Mouse (Mus musculus) CH12.LX (cell line): Measurements from ENCODE around the gene Tk2. TPM values are rescaled to one million over a fixed set of nuclear protein-coding genes. Genes with fewer than 3 reads are reported as not detected.

Experiments used
- DNase-seq: peaks from one replicate; pipeline ENCODE4 v3.0.0-alpha.2; 2013; ENCODE audit errors: extremely low read depth
- H3K27ac ChIP-seq: 2 replicates; pipeline ENCODE4 v1.5.1; 2012; ENCODE audit warnings: low read depth, mild to moderate bottlenecking, control low read depth, moderate library complexity; ENCODE audit not compliant: insufficient read depth
- H3K27me3 ChIP-seq: replicated peaks from 2 replicates; pipeline ENCODE3; 2012; ENCODE audit warnings: inconsistent platforms
- H3K36me3 ChIP-seq, 2 experiments: replicated peaks in 1 of 2; 2 replicates each; pipeline versions ENCODE3 to v1.6.1; 2012; ENCODE audit warnings: inconsistent platforms in 1 of 2, low read length in 1 of 2, mild to moderate bottlenecking in 1 of 2, mixed read lengths in 1 of 2, moderate library complexity in 1 of 2; ENCODE audit not compliant: control insufficient read depth in 1 of 2, insufficient read depth in 1 of 2
- H3K4me1 ChIP-seq, 2 experiments: 2 replicates each; pipeline ENCODE4 v1.6.1; 2012; ENCODE audit warnings: inconsistent platforms in 1 of 2, moderate library complexity in 1 of 2; ENCODE audit not compliant: insufficient read depth in 2 of 2, control insufficient read depth in 1 of 2
- H3K4me2 ChIP-seq: 2 replicates; pipeline ENCODE4 v1.6.1; 2012; ENCODE audit warnings: low read depth, mild to moderate bottlenecking, control low read depth; ENCODE audit not compliant: poor library complexity, insufficient read depth, severe bottlenecking
- H3K4me3 ChIP-seq, 3 experiments: fragments of 150-350 bp in 1 of 3; sonication (generic) in 1 of 3; replicated peaks in 1 of 3; 2 replicates each; pipeline versions ENCODE3 to v1.5.1; 2011 to 2012; ENCODE audit warnings: low read depth in 2 of 3, low read length in 2 of 3, mild to moderate bottlenecking in 2 of 3, moderate library complexity in 2 of 3, control low read depth in 1 of 3, improper control_type of control experiment in 1 of 3, inconsistent platforms in 1 of 3, mixed read lengths in 1 of 3; ENCODE audit not compliant: poor library complexity in 1 of 3
- H3K79me2 ChIP-seq: replicated peaks from 2 replicates; pipeline ENCODE4 v1.6.1; 2012; ENCODE audit warnings: mild to moderate bottlenecking, moderate library complexity; ENCODE audit not compliant: control insufficient read depth, poor library complexity, insufficient read depth, severe bottlenecking; ENCODE audit errors: extremely low read depth
- H3K9ac ChIP-seq: 2 replicates; pipeline ENCODE4 v1.6.1; 2012; ENCODE audit warnings: low read depth, mild to moderate bottlenecking, control low read depth, moderate library complexity; ENCODE audit not compliant: insufficient read depth
- H3K9me3 ChIP-seq: replicated peaks from 2 replicates; pipeline ENCODE3; 2012; ENCODE audit warnings: low read length, inconsistent platforms, mixed read lengths
- BHLHE40 ChIP-seq: IDR thresholded peaks from 2 replicates; pipeline ENCODE4 v1.6.1; 2011; ENCODE audit warnings: mild to moderate bottlenecking, low read depth, low read length, improper control_type of control experiment
- CTCF ChIP-seq, 2 experiments: IDR thresholded peaks in 1 of 2; conservative IDR thresholded peaks in 1 of 2; 2 replicates each; pipeline ENCODE4 v1.5.1; 2011 to 2012; ENCODE audit warnings: low read depth in 2 of 2, low read length in 2 of 2, improper control_type of control experiment in 1 of 2, inconsistent platforms in 1 of 2, mild to moderate bottlenecking in 1 of 2, moderate library complexity in 1 of 2
- E2F4 ChIP-seq: IDR thresholded peaks from 2 replicates; pipeline ENCODE4 v1.6.1; 2011; ENCODE audit warnings: low read depth, low read length, improper control_type of control experiment; ENCODE audit not compliant: insufficient replicate concordance
- GABPA ChIP-seq: IDR thresholded peaks from 2 replicates; pipeline ENCODE4 v1.6.1; 2012; ENCODE audit warnings: low read depth, low read length, improper control_type of control experiment, inconsistent platforms; ENCODE audit not compliant: insufficient replicate concordance
- HCFC1 ChIP-seq: IDR thresholded peaks from 2 replicates; pipeline ENCODE4 v1.6.1; 2012; ENCODE audit warnings: low read depth, mild to moderate bottlenecking, inconsistent platforms, low read length, improper control_type of control experiment
- IRF4 ChIP-seq: IDR thresholded peaks from 2 replicates; pipeline ENCODE4 v1.6.1; 2014; ENCODE audit warnings: low read depth, mild to moderate bottlenecking, inconsistent platforms, low read length, improper control_type of control experiment
- MAFK ChIP-seq: IDR thresholded peaks from 2 replicates; pipeline ENCODE4 v1.6.1; 2011; ENCODE audit warnings: low read length, improper control_type of control experiment; ENCODE audit not compliant: insufficient replicate concordance
- MEF2A ChIP-seq: IDR thresholded peaks from 2 replicates; pipeline ENCODE4 v1.6.1; 2014; ENCODE audit warnings: low read depth, mild to moderate bottlenecking, inconsistent platforms, low read length, improper control_type of control experiment, borderline replicate concordance
- MXI1 ChIP-seq: IDR thresholded peaks from 2 replicates; pipeline ENCODE4 v1.6.1; 2011; ENCODE audit warnings: mild to moderate bottlenecking, low read depth, low read length, improper control_type of control experiment
- NELFE ChIP-seq: IDR thresholded peaks from 2 replicates; pipeline ENCODE4 v1.6.1; 2011; ENCODE audit warnings: low read depth, low read length, improper control_type of control experiment
- NRF1 ChIP-seq: IDR thresholded peaks from 2 replicates; pipeline ENCODE4 v1.6.1; 2014; ENCODE audit warnings: low read depth, mild to moderate bottlenecking, inconsistent platforms, low read length, improper control_type of control experiment, moderate library complexity
- RAD21 ChIP-seq: IDR thresholded peaks from 2 replicates; pipeline ENCODE4 v1.6.1; 2011; ENCODE audit warnings: low read depth, mild to moderate bottlenecking, low read length, improper control_type of control experiment, moderate library complexity
- RCOR1 ChIP-seq: conservative IDR thresholded peaks from 2 replicates; pipeline ENCODE4 v1.6.1; 2012; ENCODE audit warnings: low read depth, mild to moderate bottlenecking, inconsistent platforms, low read length, improper control_type of control experiment
- SIN3A ChIP-seq: IDR thresholded peaks from 2 replicates; pipeline ENCODE4 v1.6.1; 2012; ENCODE audit warnings: low read length, improper control_type of control experiment, inconsistent platforms
- SMC3 ChIP-seq: IDR thresholded peaks from 2 replicates; pipeline ENCODE4 v1.6.1; 2011; ENCODE audit warnings: low read depth, low read length, improper control_type of control experiment
- TBP ChIP-seq: conservative IDR thresholded peaks from 2 replicates; pipeline ENCODE4 v1.6.1; 2011; ENCODE audit warnings: low read depth, low read length, improper control_type of control experiment
- USF1 ChIP-seq: IDR thresholded peaks from 2 replicates; pipeline ENCODE4 v1.6.1; 2014; ENCODE audit warnings: low read depth, mild to moderate bottlenecking, inconsistent platforms, low read length, improper control_type of control experiment
- ZC3H11A ChIP-seq: IDR thresholded peaks from 2 replicates; pipeline ENCODE4 v1.6.1; 2012; ENCODE audit warnings: low read depth, mild to moderate bottlenecking, inconsistent platforms, low read length, improper control_type of control experiment
- ZMIZ1 ChIP-seq: IDR thresholded peaks from 2 replicates; pipeline ENCODE4 v1.6.1; 2012; ENCODE audit warnings: low read depth, mild to moderate bottlenecking, inconsistent platforms, low read length, improper control_type of control experiment
- dilution Hi-C: fragments of 300-500 bp; cut with MboI; formaldehyde crosslinking; loops from 2 replicates; pipeline ENCODE4 v1.14.3; 2020; ENCODE audit warnings: low sequenced_read_pairs; ENCODE audit not compliant: extremely low pct_unique_long_range_greater_than_20kb, extremely low pct_ligation_motif_present
- in situ Hi-C: fragments of 300-500 bp; cut with MboI; formaldehyde crosslinking; loops from 3 replicates; pipeline ENCODE4 v1.14.3; 2019; ENCODE audit warnings: low sequenced_read_pairs, low pct_ligation_motif_present, low pct_unique_long_range_greater_than_20kb, mixed read lengths
- polyA plus RNA-seq: library from polyadenylated mRNA; unstranded; fragments of >175 nt; gene quantifications from 2 replicates; pipeline ENCODE4 v1.2.1, GENCODE M21; 2012; ENCODE audit warnings: low read depth; ENCODE audit not compliant: insufficient read length
- total RNA-seq, 2 experiments: library from RNA; depleted of rRNA; stranded (reverse); fragments of 300-350 nt in 1 of 2; fragments of >200 nt in 1 of 2; gene quantifications; 2 replicates each; pipeline ENCODE4 v1.2.3; 2012 to 2014

Tk2 gene
- total and polyA plus RNA-seq, 3 experiments = 7.3 to 13.5 (median 8.9) TPM

- peak; percentile 72 for TF ChIP-seq SIN3A
Measured at GRCm38 (mm10) chr8:104247054-104247907, 1.1 kb downstream of the Tk2 start (continued).

- Histone ChIP-seq H3K4me2 (peak overlapping the region; percentile 92), H3K27ac (peak overlapping the region; percentile 97), H3K4me3 (peak overlapping the region; percentile 32 to 87 (median 65)), H3K27me3 (no peaks in the 10 kb centered on the region), H3K79me2 (0 out of 2 replicates have a peak, but pooled peaks cover 2% of the 10 kb centered on the region), H3K36me3 (peaks cover 9 to 30% of the 10 kb centered on the region in 2 experiments), H3K4me1 (peaks cover 4 to 35% of the 10 kb centered on the region in 2 experiments), H3K9ac (peak overlapping the region; percentile 67), H3K9me3 (no peaks in the 10 kb centered on the region)
- dilution Hi-C loops = no loop called here
- TF ChIP-seq TBP = 0 out of 2 replicates have a peak, but pooled peaks have one; percentile 34
- no peak for TF ChIP-seq ZMIZ1
- peak; percentile 50 for TF ChIP-seq BHLHE40
- peak; percentile 66 for DNase-seq
- in situ Hi-C loops = loop anchor here (10.0 kb wide), 1 partner anchor 88 kb away; the partner anchor contains the start of gene Cmtm3
Measured at GRCm38 (mm10) chr8:104246621-104247020, 1.7 kb downstream of the Tk2 start.

GRCm38 (mm10) chr8:104242038-104242644 is 6.2 kb downstream of the Tk2 start:
- H3K4me3 ChIP-seq = no peak overlapping the region
- H3K27ac ChIP-seq = no peak overlapping the region
- no peak overlapping the region for H3K4me2 ChIP-seq
- dilution Hi-C loops (no loop called here), in situ Hi-C loops (loop anchor here (10.0 kb wide), 1 partner anchor 93 kb away; the partner anchor contains the start of gene Cmtm3)
- DNase-seq = no peak
- TF ChIP-seq MEF2A (no peak), RCOR1 (no peak), NELFE (no peak), BHLHE40 (no peak), IRF4 (no peak), RAD21 (no peak), MXI1 (no peak), USF1 (no peak), CTCF (conservative IDR thresholded peaks at IDR 0.05 in 1 of 2, IDR thresholded peaks at IDR 0.05 in 1 of 2; ENCODE audit: low read depth in 2 of 2, low read length in 2 of 2) (no peak), HCFC1 (no peak), ZC3H11A (no peak), SMC3 (no peak), NRF1 (no peak), MAFK (no peak), E2F4 (no peak), GABPA (no peak)
- no peak overlapping the region for H3K9ac ChIP-seq
- H3K36me3 ChIP-seq = peaks cover 44 to 74% of the 10 kb centered on the region in 2 experiments
- H3K27me3 ChIP-seq = no peaks in the 10 kb centered on the region
- H3K4me1 ChIP-seq = peaks cover 4 to 15% of the 10 kb centered on the region in 2 experiments
- H3K79me2 ChIP-seq = no peaks in the 10 kb centered on the region
- no peaks in the 10 kb centered on the region for H3K9me3 ChIP-seq
